Mouse (Mus musculus) liver, embryonic 15.5 days (tissue): ENCODE measurements around the gene Trim7. TPM values are rescaled to one million over a fixed set of nuclear protein-coding genes. Genes with fewer than 3 reads are reported as not detected.
"Not testable (repeated sequence)": the region's sequence is repeated elsewhere in the genome, so short reads cannot be mapped to it uniquely, and the experiment has no call there.

ENCODE experiments used
- ATAC-seq: fragments of 200-750 bp; cut with Nextera tagmentation; 2 replicates; pipeline ENCODE4 v1.8.0; 2017; ENCODE audit warnings: moderate number of reproducible peaks, mild to moderate bottlenecking, moderate library complexity; ENCODE audit not compliant: insufficient read depth
- H3K27ac ChIP-seq: fragments of 300-500 bp; sonication (generic); replicated peaks from 2 replicates; pipeline ENCODE4 v1.5.1; 2015; ENCODE audit warnings: mild to moderate bottlenecking, inconsistent platforms
- H3K27me3 ChIP-seq: fragments of 300-500 bp; sonication (generic); 2 replicates; pipeline ENCODE4 v1.6.1; 2015; ENCODE audit warnings: mild to moderate bottlenecking, inconsistent platforms
- H3K36me3 ChIP-seq: fragments of 300-500 bp; sonication (generic); replicated peaks from 2 replicates; pipeline ENCODE4 v1.6.1; 2015; ENCODE audit warnings: moderate library complexity, mild to moderate bottlenecking, inconsistent platforms
- H3K4me1 ChIP-seq: fragments of 300-500 bp; sonication (generic); replicated peaks from 2 replicates; pipeline ENCODE4 v1.6.1; 2015; ENCODE audit warnings: inconsistent platforms
- H3K4me2 ChIP-seq: fragments of 300-500 bp; sonication (generic); 2 replicates; pipeline ENCODE4 v1.6.1; 2015; ENCODE audit warnings: moderate library complexity, mild to moderate bottlenecking, inconsistent platforms
- H3K4me3 ChIP-seq: fragments of 300-500 bp; sonication (generic); replicated peaks from 2 replicates; pipeline ENCODE4 v1.5.1; 2015; ENCODE audit warnings: mild to moderate bottlenecking, inconsistent platforms
- H3K9ac ChIP-seq: fragments of 300-500 bp; sonication (generic); 2 replicates; pipeline ENCODE4 v1.6.1; 2015; ENCODE audit warnings: moderate library complexity, mild to moderate bottlenecking, inconsistent platforms
- H3K9me3 ChIP-seq: fragments of 300-500 bp; sonication (generic); replicated peaks from 2 replicates; pipeline ENCODE4 v1.6.1; 2016; ENCODE audit warnings: inconsistent platforms
- WGBS: fragments of 180-500 bp; shearing (Covaris S2); methylation state at CpG from one replicate; pipeline ENCODE4 v1.1.7; 2015; ENCODE audit warnings: mixed read lengths; ENCODE audit not compliant: insufficient replicate concordance; 5-methylcytosine and 5-hydroxymethylcytosine counted together
- polyA plus RNA-seq: library from polyadenylated mRNA; unstranded; fragments of >200 nt; fragmentation: Nextera tagmentation; extraction: Ambion mirVana; gene quantifications from 2 replicates; pipeline ENCODE4 v1.2.1, GENCODE M21; 2015

Trim7 gene
- polyA plus RNA-seq, 1 experiment from 2014 or later: 0.09 TPM

- WGBS: 67% methylated on average over 9 of the region's 9 CpGs
- H3K36me3 ChIP-seq, H3K27me3 ChIP-seq, H3K9me3 ChIP-seq, H3K4me2 ChIP-seq, H3K9ac ChIP-seq, ATAC-seq, H3K27ac ChIP-seq, H3K4me3 ChIP-seq: not testable (repeated sequence)
- H3K4me1 ChIP-seq: peaks cover 39% of the 10 kb centered on the region
These were observed 34.0 kb upstream of the Trim7 start for GRCm38 (mm10) chr11:48791894-48792293.

GRCm38 (mm10) chr11:48793184-48793583, 32.8 kb upstream of the Trim7 start:
- peaks cover 46% of the 10 kb centered on the region for H3K4me1 ChIP-seq
- ATAC-seq: no peak

GRCm38 (mm10) chr11:48795221-48795620, 30.7 kb upstream of the Trim7 start:
- H3K9ac ChIP-seq: no peak overlapping the region
- no peak for ATAC-seq
- no peaks in the 10 kb centered on the region for H3K36me3 ChIP-seq
- no peaks in the 10 kb centered on the region for H3K9me3 ChIP-seq
- peaks cover 41% of the 10 kb centered on the region for H3K4me1 ChIP-seq
- H3K27me3 ChIP-seq: no peaks in the 10 kb centered on the region
- H3K4me2 ChIP-seq: no peak overlapping the region
- no peak overlapping the region for H3K27ac ChIP-seq
- no peak overlapping the region for H3K4me3 ChIP-seq
- WGBS: 85% methylated on average over 7 of the region's 7 CpGs

More at GRCm38 (mm10) chr11:48793184-48793583, 32.8 kb upstream of the Trim7 start:
- H3K4me3 ChIP-seq: no peak overlapping the region
- WGBS: 84% methylated on average over 3 of the region's 3 CpGs
- H3K27ac ChIP-seq: no peak overlapping the region
- H3K9me3 ChIP-seq: no peaks in the 10 kb centered on the region
- no peaks in the 10 kb centered on the region for H3K27me3 ChIP-seq
- H3K4me2 ChIP-seq: no peak overlapping the region
- no peaks in the 10 kb centered on the region for H3K36me3 ChIP-seq
- H3K9ac ChIP-seq: no peak overlapping the region

- Histone ChIP-seq H3K4me2 (no peak overlapping the region), H3K27ac (no peak overlapping the region), H3K4me3 (no peak overlapping the region), H3K27me3 (no peaks in the 10 kb centered on the region), H3K9me3 (no peaks in the 10 kb centered on the region), H3K9ac (no peak overlapping the region), H3K36me3 (no peaks in the 10 kb centered on the region; the same call in 1 of the 2 replicates), H3K4me1 (peaks cover 36% of the 10 kb centered on the region)
- ATAC-seq: no peak
- WGBS: 67% methylated on average over 4 of the region's 4 CpGs
These were observed 29.6 kb upstream of the Trim7 start for GRCm38 (mm10) chr11:48796290-48796689.

GRCm38 (mm10) chr11:48797287-48797686, 28.7 kb upstream of the Trim7 start:
- no peak for ATAC-seq
- Histone ChIP-seq H3K27me3 (no peaks in the 10 kb centered on the region), H3K4me3 (no peak overlapping the region)

GRCm38 (mm10) chr11:48798308-48798707, 27.6 kb upstream of the Trim7 start:
- H3K4me2 ChIP-seq: peak overlapping the region; percentile 85
- 38% methylated on average over 7 of the region's 7 CpGs for WGBS
- H3K9ac ChIP-seq: peak overlapping the region; percentile 67; the same call in 1 of the 2 replicates
- peak overlapping the region; percentile 83 for H3K4me3 ChIP-seq
- H3K27me3 ChIP-seq: no peaks in the 10 kb centered on the region
- ATAC-seq: no peak
- peaks cover 19% of the 10 kb centered on the region for H3K36me3 ChIP-seq
- H3K27ac ChIP-seq: peak overlapping the region; percentile 43; the same call in 1 of the 2 replicates
- H3K4me1 ChIP-seq: peaks cover 53% of the 10 kb centered on the region
- no peaks in the 10 kb centered on the region for H3K9me3 ChIP-seq

More at GRCm38 (mm10) chr11:48797287-48797686, 28.7 kb upstream of the Trim7 start:
- Histone ChIP-seq H3K9me3 (no peaks in the 10 kb centered on the region), H3K4me1 (peaks cover 43% of the 10 kb centered on the region), H3K36me3 (peaks cover 9% of the 10 kb centered on the region), H3K9ac (peak overlapping the region; percentile 67; the same call in 1 of the 2 replicates), H3K27ac (0 out of 2 replicates have a peak overlapping the region, but pooled peaks have one; percentile 43), H3K4me2 (peak overlapping the region; percentile 85)
- 35% methylated on average over 5 of the region's 5 CpGs for WGBS

GRCm38 (mm10) chr11:48798984-48799920, 26.7 kb upstream of the Trim7 start:
- H3K27me3 ChIP-seq: no peaks in the 10 kb centered on the region
- no peaks in the 10 kb centered on the region for H3K9me3 ChIP-seq
- peak overlapping the region; percentile 67 for H3K9ac ChIP-seq
- ATAC-seq: peak; percentile 4
- H3K4me2 ChIP-seq: peak overlapping the region; percentile 85
- WGBS: 3% methylated on average over 18 of the region's 18 CpGs
- peak overlapping the region; percentile 92 for H3K27ac ChIP-seq
- H3K4me1 ChIP-seq: peaks cover 61% of the 10 kb centered on the region
- H3K36me3 ChIP-seq: peaks cover 28% of the 10 kb centered on the region
- peak overlapping the region; percentile 83 for H3K4me3 ChIP-seq

- peaks cover 65% of the 10 kb centered on the region for H3K4me1 ChIP-seq
- H3K27me3 ChIP-seq: no peaks in the 10 kb centered on the region
- no peaks in the 10 kb centered on the region for H3K9me3 ChIP-seq
- H3K4me3 ChIP-seq: peak within 1 kb of the TSS; percentile 83
- H3K9ac ChIP-seq: peak within 1 kb of the TSS; percentile 67
- H3K4me2 ChIP-seq: peak within 1 kb of the TSS; percentile 85
- WGBS: under 1% methylated on average over 47 of the region's 47 CpGs
- peaks cover 37% of the 10 kb centered on the region for H3K36me3 ChIP-seq
- H3K27ac ChIP-seq: peak within 1 kb of the TSS; percentile 92
- ATAC-seq: peak; percentile 80
These were observed 25.8 kb upstream of the Trim7 start, which contains the start of gene Rack1 for GRCm38 (mm10) chr11:48799921-48800701. Gene Rack1 (plus strand): TSS chr11:48800332.

- Histone ChIP-seq H3K36me3 (peaks cover 57% of the 10 kb centered on the region), H3K4me3 (peak overlapping the region; percentile 83)
These were observed 23.8 kb upstream of the Trim7 start for GRCm38 (mm10) chr11:48801831-48802772.

GRCm38 (mm10) chr11:48803988-48804387, 22.0 kb upstream of the Trim7 start:
- no peak for ATAC-seq
- no peak overlapping the region for H3K9ac ChIP-seq
- peaks cover 47% of the 10 kb centered on the region for H3K4me1 ChIP-seq
- H3K4me3 ChIP-seq: no peak overlapping the region
- no peaks in the 10 kb centered on the region for H3K27me3 ChIP-seq
- WGBS: 90% methylated on average over 2 of the region's 2 CpGs
- H3K36me3 ChIP-seq: peaks cover 76% of the 10 kb centered on the region
- H3K4me2 ChIP-seq: no peak overlapping the region
- no peaks in the 10 kb centered on the region for H3K9me3 ChIP-seq
- H3K27ac ChIP-seq: no peak overlapping the region

More at GRCm38 (mm10) chr11:48801831-48802772, 23.8 kb upstream of the Trim7 start:
- Histone ChIP-seq H3K4me1 (peaks cover 56% of the 10 kb centered on the region), H3K4me2 (peak overlapping the region; percentile 85), H3K27me3 (no peaks in the 10 kb centered on the region), H3K27ac (peak overlapping the region; percentile 55), H3K9ac (peak overlapping the region; percentile 67), H3K9me3 (no peaks in the 10 kb centered on the region)
- no peak for ATAC-seq
- WGBS: 45% methylated on average over 17 of the region's 17 CpGs
